Mouse (Mus musculus) lung, postnatal 0 days (tissue): ENCODE results near the gene Ntn5.

Experiments used
- CTCF ChIP-seq: IDR thresholded peaks from 2 replicates; pipeline ENCODE4 v1.5.1; 2016; ENCODE audit warnings: antibody characterized with exemption, mild to moderate bottlenecking
- EP300 ChIP-seq: IDR thresholded peaks from 2 replicates; pipeline ENCODE4 v1.6.1; 2016; ENCODE audit warnings: antibody characterized with exemption, mild to moderate bottlenecking, control low read depth

DNA sequence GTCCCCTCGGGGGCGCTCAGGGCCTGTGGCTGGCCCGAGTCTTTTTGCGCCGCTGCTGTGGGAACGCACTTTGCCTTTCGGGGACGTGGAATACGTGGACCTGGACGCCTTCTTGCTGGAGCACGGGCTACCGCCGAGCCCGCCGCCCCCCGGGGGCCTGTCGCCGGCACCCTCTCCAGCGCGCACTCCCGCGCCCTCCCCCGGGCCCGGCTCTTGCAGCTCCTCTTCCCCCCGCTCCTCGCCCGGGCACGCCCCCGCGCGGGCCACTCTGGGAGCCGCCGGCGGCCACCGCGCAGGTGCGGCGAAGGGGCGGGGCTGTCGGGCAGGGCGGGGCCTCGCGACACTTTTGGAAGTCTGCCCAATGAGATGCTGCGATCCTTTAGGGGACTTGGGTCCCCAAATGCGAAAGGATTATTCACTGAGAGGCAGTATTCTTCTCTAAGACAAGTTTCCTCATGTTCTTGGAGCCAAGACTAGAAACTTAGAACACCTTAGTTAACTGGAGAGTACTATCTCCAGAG is 23.0 kb downstream of the Ntn5 start:
- TF ChIP-seq CTCF (peak; percentile 13; the same call in 1 of the 2 replicates), EP300 (no peak)
